Mouse (Mus musculus) CD8-positive naive resting alpha-beta T cell, adult 2 months (primary cell): ENCODE measurements at regions not wholly inside any gene's neighbourhood (a gene's known extent, or its start where the extent isn't known, plus 50 kb on each side); places are given as distances from the start of the nearest gene placed in this dataset.

ENCODE experiments used
- DNase-seq, 2 experiments: peaks; one replicate each; pipeline ENCODE4 v3.0.0; 2022; ENCODE audit warnings: low read depth in 2 of 2, low spot score in 2 of 2

DNA sequence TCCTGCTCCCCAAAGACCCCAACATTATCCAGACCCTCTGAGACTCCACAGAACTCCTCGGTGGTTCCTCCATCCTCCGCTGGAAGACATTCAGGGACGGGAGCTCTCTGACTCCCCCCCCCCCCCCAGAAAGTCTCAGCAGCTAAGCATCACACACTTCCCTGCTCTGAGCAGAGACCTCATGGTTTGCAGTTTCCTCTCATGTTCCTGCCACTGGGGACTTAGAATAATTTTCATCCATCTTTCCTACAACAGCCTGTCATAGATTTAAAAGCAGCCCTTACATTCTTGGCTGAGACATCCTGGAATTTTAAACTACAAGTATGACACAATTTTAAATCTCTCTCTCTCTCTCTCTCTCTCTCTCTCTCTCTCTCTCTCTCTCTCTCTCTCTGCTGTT lies 69.2 kb downstream of the Gpr65 start:
- DNase-seq: no peak

- DNase-seq: no peak
Measured at GRCm38 (mm10) chr12:98339536-98339935, 71.1 kb downstream of the Gpr65 start.

DNA sequence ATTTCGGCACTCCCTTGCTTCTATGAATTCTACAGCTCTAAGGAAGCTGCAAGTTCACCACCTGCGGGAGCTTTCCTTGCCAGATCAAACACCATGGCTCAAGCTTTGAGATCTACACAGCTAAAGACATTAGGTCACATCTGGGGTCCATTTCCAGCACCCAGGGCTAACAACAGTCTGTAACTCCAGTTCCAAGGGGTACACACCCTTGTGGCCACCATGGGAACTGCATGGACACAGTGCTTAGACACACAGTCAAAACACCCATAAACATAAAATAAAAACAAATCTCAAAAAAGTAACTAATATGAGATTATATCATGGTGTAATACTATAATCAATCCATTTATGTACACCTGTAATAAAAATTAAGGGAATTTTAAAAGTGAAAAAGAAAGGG lies 73.7 kb downstream of the Gpr65 start:
- peak; percentile 9 to 40 for DNase-seq

- DNase-seq: no peak
Measured at GRCm38 (mm10) chr12:98343653-98344052, 75.2 kb downstream of the Gpr65 start.

DNA sequence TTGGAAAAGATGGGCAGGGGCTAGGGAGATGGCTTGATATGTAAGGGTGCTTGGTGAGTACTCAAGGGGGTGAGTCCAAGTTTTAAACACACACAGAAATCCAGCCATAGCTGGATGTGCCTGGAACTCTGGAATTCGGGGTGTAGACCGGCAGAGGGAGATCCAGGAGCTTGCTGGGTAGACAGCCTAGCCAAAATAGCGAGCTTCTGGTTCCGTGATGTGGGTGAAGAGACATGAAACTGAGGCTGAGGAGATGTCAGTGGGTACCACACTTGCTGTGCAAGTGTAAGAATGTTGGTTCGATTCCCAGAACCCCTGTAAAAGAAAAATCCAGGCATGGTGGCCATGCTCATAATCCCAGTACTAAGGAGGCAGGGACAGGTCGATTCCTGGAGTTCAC lies 78.6 kb downstream of the Gpr65 start:
- DNase-seq: no peak

DNA sequence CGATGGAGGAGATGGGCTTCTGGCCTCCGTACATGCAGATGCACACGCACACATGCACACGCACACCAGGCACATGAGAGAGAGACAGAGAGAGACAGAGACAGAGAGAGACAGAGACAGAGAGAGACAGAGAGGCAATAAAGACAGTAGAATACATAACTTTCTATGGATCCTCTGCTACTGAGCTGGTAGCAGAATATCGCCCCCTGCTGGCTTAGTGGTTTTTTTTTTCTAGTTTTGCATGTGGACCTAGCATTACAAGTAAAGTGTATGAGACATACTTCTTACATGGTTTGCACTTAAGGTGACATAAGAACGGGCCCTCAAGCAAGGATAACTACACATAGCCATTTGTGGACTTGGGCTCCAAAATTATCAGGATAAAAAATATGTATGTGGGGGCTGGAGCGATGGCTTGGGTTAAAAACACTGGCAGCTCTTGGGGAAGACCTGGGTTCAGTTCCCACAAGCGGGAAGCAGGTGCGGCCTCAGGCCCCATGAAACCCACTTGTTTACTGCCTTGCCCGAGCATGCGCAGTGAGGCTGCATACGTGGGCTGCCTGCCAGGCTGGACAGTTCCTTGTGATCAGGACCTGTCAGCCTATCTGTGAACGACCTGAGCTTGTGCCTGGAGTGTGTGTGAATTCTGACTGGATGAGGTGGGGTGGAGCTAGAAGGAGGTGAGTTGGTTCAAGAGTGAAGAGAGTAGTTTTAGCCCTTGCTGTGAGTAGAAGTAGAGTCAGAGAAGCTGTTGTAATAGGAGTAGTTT lies 79.3 kb downstream of the Gpr65 start:
- peak; percentile 30 to 52 for DNase-seq

GRCm38 (mm10) chr12:98349864-98350643 lies 81.6 kb downstream of the Gpr65 start:
- DNase-seq: no peak

DNA sequence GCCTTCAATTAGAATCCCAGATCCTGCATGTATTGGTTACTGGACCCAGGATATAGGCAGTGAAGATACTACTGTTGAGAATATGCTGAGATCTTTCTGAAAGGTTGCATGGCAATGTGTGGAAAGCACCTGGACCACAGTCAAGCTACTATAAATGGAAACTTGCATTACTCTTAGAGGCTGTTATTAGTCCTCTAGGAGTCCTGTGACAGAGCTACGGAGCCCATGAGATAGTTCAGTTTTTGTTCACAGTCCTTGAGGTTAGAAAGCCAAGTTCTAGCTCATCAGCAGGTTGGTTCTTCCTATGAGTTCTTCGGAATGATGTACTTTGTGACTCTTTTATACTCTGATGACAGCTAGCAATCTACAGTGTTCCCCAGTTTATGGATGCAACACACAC lies 84.0 kb downstream of the Gpr65 start:
- no peak for DNase-seq

DNA sequence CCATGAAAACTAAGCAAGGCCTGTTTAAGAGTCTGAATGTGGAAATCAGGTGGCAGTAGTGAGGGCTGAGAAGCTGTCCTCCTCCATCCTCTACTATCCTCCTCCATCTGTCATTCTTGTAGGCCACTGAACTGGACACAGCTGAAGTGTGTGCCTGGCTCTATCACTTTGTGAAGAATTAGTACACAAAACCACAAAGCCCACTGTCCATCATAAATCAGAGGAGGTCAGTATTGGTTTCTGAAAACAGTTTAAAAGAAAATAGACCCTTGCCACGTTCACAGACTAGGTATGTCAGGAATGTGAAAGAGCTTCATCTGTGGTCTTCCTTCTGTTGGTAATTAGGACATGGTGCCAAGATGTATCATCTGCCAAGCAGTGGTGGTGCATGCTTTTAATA lies 86.1 kb downstream of the Gpr65 start:
- no peak for DNase-seq

DNA sequence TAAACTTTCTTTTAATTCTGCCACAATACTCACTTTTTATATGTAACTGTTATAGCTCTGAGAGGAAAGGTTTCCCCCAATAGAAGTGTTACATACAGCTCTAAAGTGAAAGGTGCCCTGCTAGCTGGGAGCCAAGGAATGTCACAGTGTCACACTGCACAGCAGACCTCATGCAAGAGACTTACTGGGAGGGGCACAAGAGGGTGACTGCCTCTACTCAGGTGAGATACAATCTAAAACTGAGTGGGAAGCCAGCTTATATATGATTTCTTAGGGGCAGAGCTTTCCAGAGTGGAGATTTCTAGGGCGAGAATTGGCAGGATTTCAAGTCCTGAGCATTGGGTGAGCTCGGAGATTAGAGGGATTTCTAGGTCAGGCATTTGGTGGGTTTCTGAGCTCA lies 99.1 kb downstream of the Gpr65 start:
- no peak for DNase-seq

DNA sequence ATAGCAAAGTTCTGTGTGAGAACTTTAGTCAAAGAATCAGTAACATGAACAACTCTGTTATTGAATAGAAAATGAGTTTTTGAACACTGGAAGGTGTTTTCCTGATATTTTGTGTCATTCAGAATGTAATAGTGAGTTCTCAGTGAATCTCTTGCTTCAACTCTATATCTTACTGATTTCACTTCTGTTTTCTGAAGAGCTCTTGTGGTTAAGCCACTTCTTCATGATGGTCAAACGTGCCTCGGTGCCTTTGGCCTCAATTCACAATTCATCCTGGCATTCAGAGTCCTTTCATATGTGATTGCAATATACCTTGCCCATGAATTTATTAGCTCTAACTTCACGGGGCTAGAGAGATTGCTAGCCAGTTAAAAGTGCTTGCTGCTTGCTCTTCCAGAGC lies 102.3 kb downstream of the Gpr65 start:
- no peak for DNase-seq

GRCm38 (mm10) chr12:98375214-98375910 lies 106.9 kb downstream of the Gpr65 start:
- no peak for DNase-seq
